Mouse (Mus musculus): ENCODE measurements around the gene Siglech. TPM values are rescaled to one million over a fixed set of nuclear protein-coding genes. Genes with fewer than 3 reads are reported as not detected.
"Not testable (repeated sequence)": the region's sequence is repeated elsewhere in the genome, so short reads cannot be mapped to it uniquely, and the experiment has no call there.

Gene Siglech
- polyA plus RNA-seq, 1 experiment from 2014 or later = 0.97 TPM

DNA sequence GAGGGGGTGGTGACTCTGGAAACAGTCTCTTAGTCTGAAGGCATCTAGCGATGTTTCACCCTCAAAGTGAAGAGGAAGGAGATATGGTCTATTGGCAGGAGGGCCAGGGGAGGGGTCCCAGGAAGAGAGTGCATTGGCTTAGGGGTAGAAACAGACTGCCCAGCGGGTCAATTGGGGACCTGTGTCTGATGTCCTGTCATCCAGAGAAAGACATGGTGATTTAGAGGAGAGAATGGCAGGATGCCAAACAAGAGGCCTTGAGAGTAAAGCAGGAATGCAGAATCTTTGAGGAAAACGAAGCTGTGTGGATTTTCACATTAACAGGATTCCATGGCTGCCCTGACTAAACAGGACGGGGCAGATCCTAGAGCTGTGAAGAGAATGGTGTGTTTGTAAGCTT lies 12.0 kb downstream of the Siglech start:
- Histone ChIP-seq H3K9me3 (replicated peaks; ENCODE audit: control insufficient read depth, low read length) (no peaks in the 10 kb centered on the region), H3K36me3 (ENCODE audit: control insufficient read depth, insufficient read depth, low read length) (no peaks in the 10 kb centered on the region), H3K4me3 (replicated peaks; ENCODE audit: low read length) (no peak overlapping the region), H3K4me2 (ENCODE audit: low read depth, low read length) (no peak overlapping the region), H3K9ac (ENCODE audit: low read length) (no peak overlapping the region), H3K27ac (ENCODE audit: low read length) (no peak overlapping the region), H3K27me3 (ENCODE audit: control insufficient read depth, insufficient read depth, low read length) (no peaks in the 10 kb centered on the region), H3K4me1 (ENCODE audit: control insufficient read depth, insufficient read depth, low read length) (no peaks in the 10 kb centered on the region)
- no peak for ATAC-seq (ENCODE audit: insufficient read depth, low FRiP score)
- 37% methylated on average over 4 of the region's 4 CpGs for WGBS

DNA sequence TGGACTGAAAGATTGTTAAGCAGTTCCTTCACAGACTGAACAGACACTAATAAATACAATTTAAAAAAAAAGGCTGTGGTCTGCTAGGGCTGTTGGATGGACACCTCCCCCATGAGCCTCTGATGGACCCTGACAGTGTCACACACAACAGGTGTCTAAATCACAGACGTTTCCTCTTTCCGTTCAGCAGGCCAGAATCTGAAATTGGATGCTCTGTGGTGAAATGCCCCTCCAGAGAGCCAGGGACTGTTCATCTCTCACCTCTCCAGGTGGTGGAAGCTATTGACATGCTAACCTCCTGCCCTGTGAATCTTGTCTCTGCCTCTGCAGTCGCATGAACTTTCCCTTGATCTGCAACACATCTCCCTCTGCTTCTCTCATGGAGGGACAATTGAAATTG lies 14.5 kb downstream of the Siglech start:
- 58% methylated on average over 3 of the region's 3 CpGs for WGBS
- H3K9me3 ChIP-seq (replicated peaks; ENCODE audit: control insufficient read depth, low read length) = no peaks in the 10 kb centered on the region
- H3K36me3 ChIP-seq (ENCODE audit: control insufficient read depth, insufficient read depth, low read length) = no peaks in the 10 kb centered on the region
- H3K4me2 ChIP-seq (ENCODE audit: low read depth, low read length) = no peak overlapping the region
- H3K27ac ChIP-seq (ENCODE audit: low read length) = no peak overlapping the region
- no peak overlapping the region for H3K9ac ChIP-seq (ENCODE audit: low read length)
- no peaks in the 10 kb centered on the region for H3K4me1 ChIP-seq (ENCODE audit: control insufficient read depth, insufficient read depth, low read length)
- no peaks in the 10 kb centered on the region for H3K27me3 ChIP-seq (ENCODE audit: control insufficient read depth, insufficient read depth, low read length)
- ATAC-seq (ENCODE audit: insufficient read depth, low FRiP score) = no peak
- no peak overlapping the region for H3K4me3 ChIP-seq (replicated peaks; ENCODE audit: low read length)

DNA sequence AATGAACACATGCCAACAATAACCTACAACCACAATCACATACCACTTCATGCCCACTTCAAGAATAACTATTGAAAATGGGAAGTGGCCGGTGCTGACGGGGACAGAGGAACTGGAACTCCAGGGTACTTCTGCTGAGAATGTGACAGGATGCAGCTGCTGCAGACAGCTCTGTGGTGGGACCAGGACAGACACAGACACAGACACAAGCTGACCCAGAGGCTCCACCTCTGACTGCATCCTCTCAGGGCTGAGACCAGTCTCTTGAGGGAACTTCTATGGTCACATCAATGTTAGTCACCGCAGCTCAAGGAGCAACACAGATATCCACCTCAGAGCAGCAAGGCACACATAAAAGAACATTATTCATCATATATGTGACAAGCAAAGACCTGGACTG lies 16.6 kb downstream of the Siglech start:
- Histone ChIP-seq H3K4me2 (ENCODE audit: low read depth, low read length) (no peak overlapping the region), H3K36me3 (ENCODE audit: control insufficient read depth, insufficient read depth, low read length) (no peaks in the 10 kb centered on the region), H3K4me1 (ENCODE audit: control insufficient read depth, insufficient read depth, low read length) (no peaks in the 10 kb centered on the region), H3K4me3 (replicated peaks; ENCODE audit: low read length) (no peak overlapping the region), H3K9ac (ENCODE audit: low read length) (no peak overlapping the region), H3K27me3 (ENCODE audit: control insufficient read depth, insufficient read depth, low read length) (no peaks in the 10 kb centered on the region), H3K9me3 (replicated peaks; ENCODE audit: control insufficient read depth, low read length) (no peaks in the 10 kb centered on the region), H3K27ac (ENCODE audit: low read length) (no peak overlapping the region)
- no peak for ATAC-seq (ENCODE audit: insufficient read depth, low FRiP score)
- 41% methylated on average over 3 of the region's 3 CpGs for WGBS

DNA sequence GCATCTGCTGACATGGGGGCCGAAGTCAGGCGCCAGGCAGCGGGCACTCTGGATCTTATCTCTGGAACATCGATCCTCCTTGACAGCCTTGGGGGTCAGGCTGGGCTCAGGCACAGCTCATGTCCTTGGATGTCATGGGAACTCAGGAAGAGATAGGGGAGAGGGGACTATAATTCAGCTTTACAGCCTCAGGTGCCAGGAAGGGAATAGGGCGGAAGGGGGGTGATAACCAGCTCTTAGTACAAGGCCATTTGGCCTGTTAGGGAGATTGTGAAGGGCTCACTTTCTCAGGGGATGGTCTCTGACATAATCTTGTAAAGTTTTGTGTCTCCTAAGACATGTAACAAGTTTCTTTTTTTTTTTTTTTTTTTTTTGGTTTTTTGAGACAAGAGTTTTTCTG lies 22.6 kb downstream of the Siglech start:
- H3K9me3 ChIP-seq (replicated peaks; ENCODE audit: control insufficient read depth, low read length); H3K36me3 ChIP-seq (ENCODE audit: control insufficient read depth, insufficient read depth, low read length); ATAC-seq (ENCODE audit: insufficient read depth, low FRiP score); H3K27me3 ChIP-seq (ENCODE audit: control insufficient read depth, insufficient read depth, low read length); H3K4me2 ChIP-seq (ENCODE audit: low read depth, low read length); H3K27ac ChIP-seq (ENCODE audit: low read length); H3K4me3 ChIP-seq (replicated peaks; ENCODE audit: low read length); H3K9ac ChIP-seq (ENCODE audit: low read length): not testable (repeated sequence)
- H3K4me1 ChIP-seq (ENCODE audit: control insufficient read depth, insufficient read depth, low read length) = peaks cover 12% of the 10 kb centered on the region
- 44% methylated on average over 5 of the region's 5 CpGs for WGBS

DNA sequence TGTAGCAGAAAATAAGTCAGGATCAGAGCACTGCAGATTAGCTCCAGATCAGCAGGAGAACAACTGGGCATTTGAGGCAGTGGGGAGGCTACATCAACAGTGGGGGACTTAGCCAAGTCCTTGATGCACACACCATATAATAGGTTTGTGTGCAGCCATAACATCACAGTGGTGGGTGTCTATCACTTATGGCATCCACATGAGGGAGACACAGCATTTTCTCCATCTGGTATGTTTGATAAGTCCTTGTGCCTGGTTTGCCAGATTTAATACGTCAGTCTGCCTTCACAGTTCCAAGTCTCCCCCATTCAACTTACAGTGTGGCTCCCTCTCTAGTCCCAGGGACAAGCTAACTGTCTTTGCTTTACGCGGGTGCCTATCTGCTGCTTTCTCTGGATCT lies 24.3 kb downstream of the Siglech start:
- Histone ChIP-seq H3K4me2 (ENCODE audit: low read depth, low read length) (no peak overlapping the region), H3K27ac (ENCODE audit: low read length) (no peak overlapping the region), H3K9me3 (replicated peaks; ENCODE audit: control insufficient read depth, low read length) (no peaks in the 10 kb centered on the region), H3K27me3 (ENCODE audit: control insufficient read depth, insufficient read depth, low read length) (no peaks in the 10 kb centered on the region), H3K9ac (ENCODE audit: low read length) (no peak overlapping the region), H3K4me3 (replicated peaks; ENCODE audit: low read length) (no peak overlapping the region), H3K36me3 (ENCODE audit: control insufficient read depth, insufficient read depth, low read length) (peaks cover 10% of the 10 kb centered on the region; the same call in 1 of the 2 replicates), H3K4me1 (ENCODE audit: control insufficient read depth, insufficient read depth, low read length) (peaks cover 12% of the 10 kb centered on the region)
- 82% methylated on average over 3 of the region's 3 CpGs for WGBS
- no peak for ATAC-seq (ENCODE audit: insufficient read depth, low FRiP score)

DNA sequence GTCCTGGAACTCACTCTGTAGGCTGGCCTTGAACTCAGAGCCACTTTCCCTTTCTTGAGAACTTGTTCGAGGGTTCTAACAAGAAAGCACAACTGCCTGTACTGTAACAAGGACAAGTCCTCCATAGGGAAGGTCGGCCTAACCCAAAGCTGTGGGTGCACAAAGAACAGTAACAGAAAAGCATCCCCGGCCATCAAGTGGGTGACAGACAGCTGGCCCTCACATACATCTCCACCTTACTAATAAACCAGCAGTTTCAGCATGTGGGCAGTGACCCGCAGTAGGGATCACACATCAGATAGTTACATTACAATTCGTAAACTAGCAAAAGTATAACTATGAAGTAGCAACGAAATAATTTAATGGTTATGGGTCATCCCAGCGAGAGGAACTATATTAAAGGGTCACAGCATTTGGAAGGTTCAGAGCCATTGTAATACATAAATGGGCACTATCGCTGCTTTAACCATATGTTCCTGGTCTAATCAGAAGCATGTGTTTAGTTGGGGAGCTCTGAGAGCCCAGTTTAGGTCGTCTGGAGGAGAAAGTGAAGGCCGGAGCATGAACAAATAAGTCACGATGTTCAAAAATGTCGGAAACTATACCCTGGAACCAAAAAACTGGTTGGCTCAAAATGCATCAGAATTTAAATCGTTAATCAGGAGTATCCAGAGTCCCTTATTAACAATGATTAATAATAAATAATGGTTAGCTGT lies 25.4 kb downstream of the Siglech start:
- peaks cover 12% of the 10 kb centered on the region for H3K4me1 ChIP-seq (ENCODE audit: control insufficient read depth, insufficient read depth, low read length)
- no peaks in the 10 kb centered on the region for H3K27me3 ChIP-seq (ENCODE audit: control insufficient read depth, insufficient read depth, low read length)
- peaks cover 13% of the 10 kb centered on the region; the same call in 1 of the 2 replicates for H3K36me3 ChIP-seq (ENCODE audit: control insufficient read depth, insufficient read depth, low read length)
- 38% methylated on average over 13 of the region's 13 CpGs for WGBS
- ATAC-seq (ENCODE audit: insufficient read depth, low FRiP score) = no peak
- no peak overlapping the region for H3K27ac ChIP-seq (ENCODE audit: low read length)
- peak overlapping the region; percentile 67 for H3K4me2 ChIP-seq (ENCODE audit: low read depth, low read length)
- H3K9me3 ChIP-seq (replicated peaks; ENCODE audit: control insufficient read depth, low read length) = no peaks in the 10 kb centered on the region
- H3K9ac ChIP-seq (ENCODE audit: low read length) = peak overlapping the region; percentile 94
- peak overlapping the region; percentile 84 for H3K4me3 ChIP-seq (replicated peaks; ENCODE audit: low read length)

DNA sequence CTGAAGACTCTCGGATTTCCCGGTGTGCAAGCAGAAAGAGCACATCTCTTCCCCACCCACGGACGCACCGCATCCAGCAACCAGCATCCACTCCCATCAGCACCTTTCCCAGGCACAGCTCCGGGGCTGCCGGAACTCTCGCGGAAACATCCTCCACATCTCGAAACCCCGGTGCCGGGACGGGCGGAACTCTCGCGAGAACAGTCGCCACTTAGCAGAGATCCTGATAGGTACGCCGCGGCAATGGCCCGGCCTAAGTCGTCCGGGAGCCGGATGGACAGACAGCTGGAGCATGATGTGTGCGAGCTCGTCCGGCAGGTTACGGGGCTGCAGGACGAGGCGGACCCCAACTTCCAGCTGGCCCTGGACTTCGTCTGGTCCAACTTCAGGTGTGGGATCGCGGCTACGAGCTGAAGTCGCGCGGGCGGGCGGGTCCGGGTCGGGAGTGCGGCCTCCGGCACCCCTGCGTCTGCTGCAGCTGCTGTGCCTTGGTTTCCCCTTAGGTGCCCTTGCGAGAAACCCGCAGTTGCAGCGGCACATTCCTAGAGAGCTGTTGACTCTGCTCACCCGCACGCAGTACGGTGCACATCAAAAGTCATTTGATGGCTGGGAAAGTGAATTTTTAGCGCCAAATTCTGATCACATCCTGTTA lies 26.1 kb downstream of the Siglech start, which contains the start of gene Tubgcp5:
Tubgcp5 (plus strand) TSS at position 203 of the 652 bp plus-strand sequence.
- Histone ChIP-seq H3K36me3 (ENCODE audit: control insufficient read depth, insufficient read depth, low read length) (peaks cover 13% of the 10 kb centered on the region; the same call in 1 of the 2 replicates), H3K27ac (ENCODE audit: low read length) (peak within 1 kb of the TSS; percentile 73), H3K4me3 (replicated peaks; ENCODE audit: low read length) (peak within 1 kb of the TSS; percentile 84), H3K9me3 (replicated peaks; ENCODE audit: control insufficient read depth, low read length) (no peaks in the 10 kb centered on the region), H3K9ac (ENCODE audit: low read length) (peak within 1 kb of the TSS; percentile 94), H3K4me2 (ENCODE audit: low read depth, low read length) (peak within 1 kb of the TSS; percentile 67), H3K4me1 (ENCODE audit: control insufficient read depth, insufficient read depth, low read length) (peaks cover 12% of the 10 kb centered on the region), H3K27me3 (ENCODE audit: control insufficient read depth, insufficient read depth, low read length) (no peaks in the 10 kb centered on the region)
- peak; percentile 100 for ATAC-seq (ENCODE audit: insufficient read depth, low FRiP score)
- under 1% methylated on average over 51 of the region's 51 CpGs for WGBS

DNA sequence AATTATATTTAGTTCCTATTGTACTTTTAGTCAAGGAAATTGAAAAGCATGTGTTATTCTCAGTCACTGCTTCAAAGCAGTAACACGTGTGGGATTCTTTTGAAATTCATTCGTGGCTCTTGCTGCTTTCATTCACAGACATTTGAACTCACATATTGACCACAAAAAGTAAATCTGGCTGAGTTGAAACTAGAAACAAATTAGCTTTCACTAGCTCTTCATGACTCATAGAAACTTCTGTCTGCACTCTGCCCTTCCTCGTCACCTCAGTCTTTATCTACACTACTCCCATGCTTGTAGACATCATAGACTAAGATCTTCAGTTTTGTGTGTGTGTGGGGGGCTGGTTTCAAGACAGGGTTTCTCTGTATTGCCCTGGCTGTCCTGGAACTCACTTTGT lies 32.0 kb downstream of the Siglech start:
- Histone ChIP-seq H3K4me3 (replicated peaks; ENCODE audit: low read length) (no peak overlapping the region), H3K4me1 (ENCODE audit: control insufficient read depth, insufficient read depth, low read length) (peaks cover 3% of the 10 kb centered on the region), H3K27me3 (ENCODE audit: control insufficient read depth, insufficient read depth, low read length) (no peaks in the 10 kb centered on the region), H3K36me3 (ENCODE audit: control insufficient read depth, insufficient read depth, low read length) (peaks cover 33% of the 10 kb centered on the region), H3K4me2 (ENCODE audit: low read depth, low read length) (no peak overlapping the region), H3K9me3 (replicated peaks; ENCODE audit: control insufficient read depth, low read length) (no peaks in the 10 kb centered on the region), H3K9ac (ENCODE audit: low read length) (no peak overlapping the region), H3K27ac (ENCODE audit: low read length) (no peak overlapping the region)
- 88% methylated on average over 3 of the region's 3 CpGs for WGBS
- ATAC-seq (ENCODE audit: insufficient read depth, low FRiP score) = no peak

DNA sequence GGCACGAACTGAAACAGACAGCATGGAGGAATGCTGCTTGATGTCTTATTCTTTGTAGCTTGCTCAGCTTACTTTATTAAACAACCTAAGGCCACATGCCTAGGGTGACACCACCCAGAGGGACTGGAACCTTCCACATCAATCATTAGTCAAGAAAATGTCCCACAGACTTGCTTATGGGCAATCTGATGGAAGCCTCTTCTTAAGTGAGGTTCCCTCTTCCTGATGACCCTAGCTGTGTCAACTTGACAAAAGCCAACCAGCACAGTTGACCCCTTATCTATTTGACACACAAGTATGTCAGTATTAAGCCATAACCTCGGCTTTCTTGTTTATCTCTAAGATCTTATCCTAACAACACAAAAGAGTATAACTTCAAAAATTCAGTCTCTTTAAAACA lies 42.0 kb downstream of the Siglech start:
- H3K4me2 ChIP-seq (ENCODE audit: low read depth, low read length) = no peak overlapping the region
- no peaks in the 10 kb centered on the region for H3K4me1 ChIP-seq (ENCODE audit: control insufficient read depth, insufficient read depth, low read length)
- no peak overlapping the region for H3K9ac ChIP-seq (ENCODE audit: low read length)
- WGBS = 89% methylated on average over 2 of the region's 2 CpGs
- H3K27ac ChIP-seq (ENCODE audit: low read length) = no peak overlapping the region
- H3K27me3 ChIP-seq (ENCODE audit: control insufficient read depth, insufficient read depth, low read length) = no peaks in the 10 kb centered on the region
- H3K36me3 ChIP-seq (ENCODE audit: control insufficient read depth, insufficient read depth, low read length) = peaks cover 31% of the 10 kb centered on the region
- no peaks in the 10 kb centered on the region for H3K9me3 ChIP-seq (replicated peaks; ENCODE audit: control insufficient read depth, low read length)
- H3K4me3 ChIP-seq (replicated peaks; ENCODE audit: low read length) = no peak overlapping the region
- ATAC-seq (ENCODE audit: insufficient read depth, low FRiP score) = no peak

Measured in stomach, embryonic 16.5 days (tissue).